Mouse (Mus musculus): ENCODE results near the gene Rpl27a. TPM values are rescaled to one million over a fixed set of nuclear protein-coding genes. Genes with fewer than 3 reads are reported as not detected.

The Rpl27a gene
- total and polyA plus RNA-seq, 3 experiments: 221 to 1,252 TPM; not detected in 1

DNA sequence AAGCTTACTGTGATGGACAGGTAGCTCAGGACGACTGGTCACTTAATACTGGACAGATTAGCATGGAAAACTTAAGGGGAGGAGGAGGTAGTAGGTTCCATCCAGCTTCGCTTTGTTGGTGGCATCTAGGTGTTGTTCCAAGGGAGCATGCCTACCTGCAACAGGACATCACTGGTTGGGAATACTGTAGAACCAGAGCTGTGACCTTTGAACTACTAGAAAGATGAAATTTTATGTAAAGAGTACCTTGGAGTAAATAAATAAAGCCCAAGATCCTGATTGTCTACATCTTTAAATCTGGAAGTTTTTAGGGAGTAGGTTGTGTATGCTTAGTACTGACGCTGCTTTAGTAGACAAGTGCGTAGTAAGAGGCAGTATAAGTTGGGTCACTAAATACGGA, 3.1 kb downstream of the Rpl27a start:
- Histone ChIP-seq H3K4me1 (ENCODE audit: control insufficient read depth in 1 of 2, insufficient read depth in 2 of 2, low read length in 2 of 2) (peaks cover 3 to 13% of the 10 kb centered on the region in 2 experiments), H3K36me3 (ENCODE audit: control insufficient read depth in 1 of 2, insufficient read depth in 2 of 2, low read length in 2 of 2) (peaks cover 19 to 27% of the 10 kb centered on the region in 2 experiments), H3K27ac (ENCODE audit: control insufficient read depth, low read depth, low read length) (peak overlapping the region; percentile 65), H3K4me3 (ENCODE audit: control insufficient read depth in 1 of 2, insufficient read depth in 1 of 2, low read depth in 2 of 2, low read length in 2 of 2) (peak overlapping the region; percentile 74 to 77), H3K79me2 (ENCODE audit: control insufficient read depth, insufficient read depth, low read length, poor library complexity) (peaks cover 33% of the 10 kb centered on the region), H3K27me3 (ENCODE audit: control insufficient read depth in 1 of 2, insufficient read depth in 2 of 2, low read length in 2 of 2) (no peaks in the 10 kb centered on the region), H3K9me3 (replicated peaks; ENCODE audit: insufficient read depth, low read length) (no peaks in the 10 kb centered on the region), H3K9ac (ENCODE audit: control insufficient read depth, low read depth, low read length, poor library complexity, severe bottlenecking) (peak overlapping the region; percentile 98)
- DNase-seq (ENCODE audit: low read depth, low spot score): no peak
- TF ChIP-seq KAT2A (conservative IDR thresholded peaks at IDR 0.05; ENCODE audit: low read depth, low read length): no peak
- no peak for TF ChIP-seq SIN3A (IDR thresholded peaks at IDR 0.05; ENCODE audit: low read length)
- 0 out of 2 replicates have a peak, but pooled peaks have one; percentile 31 for TF ChIP-seq MYB (IDR thresholded peaks at IDR 0.05; ENCODE audit: low read depth, low read length)
- TF ChIP-seq ZKSCAN1 (IDR thresholded peaks at IDR 0.05; ENCODE audit: low read depth, low read length): no peak
- peak in 1 of 2 experiments; percentile 33; a peak in 1 of 4 replicates for TF ChIP-seq POLR2A (IDR thresholded peaks at IDR 0.05; ENCODE audit: control insufficient read depth in 1 of 2, insufficient read depth in 1 of 2, low read depth in 1 of 2, low read length in 2 of 2, poor library complexity in 1 of 2)
- TF ChIP-seq POLR2AphosphoS5 (IDR thresholded peaks at IDR 0.05; ENCODE audit: borderline replicate concordance, low read depth, low read length): peak; percentile 15; the same call in 1 of the 2 replicates

DNA sequence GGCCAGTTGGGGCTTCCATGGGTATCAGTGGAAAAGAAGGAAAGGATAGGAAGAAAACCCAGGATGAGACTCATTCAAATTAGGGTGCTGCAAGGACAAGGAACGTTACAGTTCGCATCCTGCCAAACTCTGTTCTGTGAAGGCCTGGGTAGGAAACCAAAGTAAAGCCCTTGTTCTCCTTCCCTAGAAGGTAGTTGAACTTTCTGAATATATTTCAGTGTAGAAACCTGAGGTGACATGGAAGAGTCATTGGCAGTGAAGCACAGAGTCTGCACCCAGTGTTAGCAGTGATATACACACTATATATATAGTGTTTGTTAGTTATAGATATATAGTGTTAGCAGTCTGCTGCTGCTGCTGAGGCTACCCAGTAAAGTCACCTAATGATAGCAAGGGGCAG, 4.4 kb downstream of the Rpl27a start:
- Histone ChIP-seq H3K27ac (ENCODE audit: control insufficient read depth, low read depth, low read length) (peak overlapping the region; percentile 25), H3K9me3 (replicated peaks; ENCODE audit: insufficient read depth, low read length) (no peaks in the 10 kb centered on the region), H3K4me1 (ENCODE audit: control insufficient read depth in 1 of 2, insufficient read depth in 2 of 2, low read length in 2 of 2) (peaks cover 0 to 7% of the 10 kb centered on the region in 2 experiments; a peak in 1 of 4 replicates), H3K36me3 (ENCODE audit: control insufficient read depth in 1 of 2, insufficient read depth in 2 of 2, low read length in 2 of 2) (peaks cover 19 to 20% of the 10 kb centered on the region in 2 experiments), H3K27me3 (ENCODE audit: control insufficient read depth in 1 of 2, insufficient read depth in 2 of 2, low read length in 2 of 2) (no peaks in the 10 kb centered on the region), H3K4me3 (ENCODE audit: control insufficient read depth in 1 of 2, insufficient read depth in 1 of 2, low read depth in 2 of 2, low read length in 2 of 2) (no peak overlapping the region), H3K79me2 (ENCODE audit: control insufficient read depth, insufficient read depth, low read length, poor library complexity) (peaks cover 33% of the 10 kb centered on the region), H3K9ac (ENCODE audit: control insufficient read depth, low read depth, low read length, poor library complexity, severe bottlenecking) (peak overlapping the region; percentile 29; the same call in 1 of the 2 replicates)
- no peak for TF ChIP-seq TBP (IDR thresholded peaks at IDR 0.05; ENCODE audit: low read depth, low read length)
- 0 out of 2 replicates have a peak, but pooled peaks have one; percentile 12 for TF ChIP-seq CHD2 (IDR thresholded peaks at IDR 0.05; ENCODE audit: low read length)
- TF ChIP-seq TCF12 (IDR thresholded peaks at IDR 0.05; ENCODE audit: low read depth, low read length): no peak
- TF ChIP-seq NRF1 (IDR thresholded peaks at IDR 0.05; ENCODE audit: insufficient read depth, low read depth, low read length, poor library complexity, severe bottlenecking): no peak
- no peak for TF ChIP-seq USF1 (IDR thresholded peaks at IDR 0.05; ENCODE audit: low read depth, low read length)
- TF ChIP-seq SMC3 (IDR thresholded peaks at IDR 0.05; ENCODE audit: low read depth, low read length): no peak
- no peak; the same call in 1 of the 2 replicates for TF ChIP-seq POLR2AphosphoS2 (IDR thresholded peaks at IDR 0.05; ENCODE audit: low read length)
- TF ChIP-seq USF2 (IDR thresholded peaks at IDR 0.05; ENCODE audit: borderline replicate concordance in 1 of 2, insufficient read depth in 1 of 2, low read depth in 1 of 2, low read length in 2 of 2): no peak
- no peak for TF ChIP-seq BHLHE40 (IDR thresholded peaks at IDR 0.05; ENCODE audit: borderline replicate concordance, low read depth, low read length)
- TF ChIP-seq ZC3H11A (IDR thresholded peaks at IDR 0.05; ENCODE audit: low read depth, low read length): no peak
- TF ChIP-seq GABPA (IDR thresholded peaks at IDR 0.05; ENCODE audit: low read depth, low read length): no peak
- TF ChIP-seq JUND (IDR thresholded peaks at IDR 0.05; ENCODE audit: low read depth, low read length): no peak
- no peak for TF ChIP-seq UBTF (IDR thresholded peaks at IDR 0.05; ENCODE audit: borderline replicate concordance, insufficient read depth, low read depth, low read length)
- TF ChIP-seq MEF2A (IDR thresholded peaks at IDR 0.05; ENCODE audit: extremely low read depth, insufficient replicate concordance, low read depth, low read length, poor library complexity, severe bottlenecking): no peak
- TF ChIP-seq CHD1 (IDR thresholded peaks at IDR 0.05; ENCODE audit: low read depth, low read length): 0 out of 2 replicates have a peak, but pooled peaks have one; percentile 42
- peak in 1 of 2 experiments; percentile 38; a peak in 2 of 4 replicates for TF ChIP-seq POLR2A (IDR thresholded peaks at IDR 0.05; ENCODE audit: control insufficient read depth in 1 of 2, insufficient read depth in 1 of 2, low read depth in 1 of 2, low read length in 2 of 2, poor library complexity in 1 of 2)
- no peak for TF ChIP-seq ELF1 (IDR thresholded peaks at IDR 0.05; ENCODE audit: low read depth, low read length)
- TF ChIP-seq ETS1 (IDR thresholded peaks at IDR 0.05; ENCODE audit: low read depth, low read length): no peak
- no peak; the same call in 1 of the 2 replicates for TF ChIP-seq ZMIZ1 (IDR thresholded peaks at IDR 0.05; ENCODE audit: low read depth, low read length)
- no peak for TF ChIP-seq ZKSCAN1 (IDR thresholded peaks at IDR 0.05; ENCODE audit: low read depth, low read length)
- no peak for TF ChIP-seq MAX (IDR thresholded peaks at IDR 0.05; ENCODE audit: low read length)
- TF ChIP-seq KAT2A (conservative IDR thresholded peaks at IDR 0.05; ENCODE audit: low read depth, low read length): no peak
- no peak for TF ChIP-seq MYC (IDR thresholded peaks at IDR 0.05; ENCODE audit: low read depth, low read length)
- TF ChIP-seq EP300 (IDR thresholded peaks at IDR 0.05; ENCODE audit: low read depth in 1 of 2, low read length in 2 of 2): no peak
- no peak; the same call in 1 of the 2 replicates for TF ChIP-seq POLR2AphosphoS5 (IDR thresholded peaks at IDR 0.05; ENCODE audit: borderline replicate concordance, low read depth, low read length)
- no peak for TF ChIP-seq ZNF384 (IDR thresholded peaks at IDR 0.05; ENCODE audit: low read depth, low read length)
- TF ChIP-seq RCOR1 (IDR thresholded peaks at IDR 0.05; ENCODE audit: low read depth, low read length): no peak
- no peak for DNase-seq (ENCODE audit: low read depth, low spot score)

Measured in MEL (cell line).